Mouse (Mus musculus) heart, adult 2 months (tissue): Measurements from ENCODE around the gene Ubxn1. TPM values are rescaled to one million over a fixed set of nuclear protein-coding genes. Genes with fewer than 3 reads are reported as not detected.

Experiments used
- DNase-seq, 2 experiments: peaks; one replicate each; pipeline ENCODE4 v3.0.0; 2021
- H3K27ac ChIP-seq: fragments of 200-600 bp; 2 replicates; pipeline ENCODE4 v1.8.1; 2022
- H3K27me3 ChIP-seq: fragments of 200-500 bp; 2 replicates; pipeline ENCODE4 v1.6.1; 2012; ENCODE audit warnings: mild to moderate bottlenecking, low read length, inconsistent platforms, mixed read lengths; ENCODE audit not compliant: control insufficient read depth, insufficient read depth
- H3K36me3 ChIP-seq: fragments of 200-500 bp; 2 replicates; pipeline ENCODE4 v1.6.1; 2012; ENCODE audit warnings: low read length, inconsistent platforms; ENCODE audit not compliant: control insufficient read depth, insufficient read depth
- H3K4me1 ChIP-seq: fragments of 200-500 bp; 2 replicates; pipeline ENCODE4 v1.6.1; 2011; ENCODE audit warnings: low read length; ENCODE audit not compliant: control insufficient read depth, insufficient read depth
- H3K4me3 ChIP-seq: fragments of 200-600 bp; 2 replicates; pipeline ENCODE4 v1.8.1; 2022
- H3K79me2 ChIP-seq: fragments of 200-500 bp; replicated peaks from 2 replicates; pipeline ENCODE4 v1.6.1; 2012; ENCODE audit warnings: mild to moderate bottlenecking, inconsistent platforms, low read length, moderate library complexity, mixed read lengths; ENCODE audit not compliant: control insufficient read depth, insufficient read depth
- H3K9ac ChIP-seq: fragments of 200-500 bp; 2 replicates; pipeline ENCODE4 v1.6.1; 2012; ENCODE audit warnings: low read depth, mild to moderate bottlenecking, control low read depth, inconsistent platforms, low read length, mixed read lengths
- CTCF ChIP-seq: fragments of 200-600 bp; IDR thresholded peaks from 2 replicates; pipeline ENCODE4 v1.8.1; 2022; ENCODE audit warnings: antibody characterized with exemption, mild to moderate bottlenecking, moderate library complexity
- EP300 ChIP-seq: fragments of 200-500 bp; IDR thresholded peaks from 2 replicates; pipeline ENCODE4 v1.6.1; 2011; ENCODE audit warnings: low read depth, low read length, control low read depth; ENCODE audit not compliant: insufficient read depth
- POLR2A ChIP-seq: fragments of 200-500 bp; IDR thresholded peaks from 2 replicates; pipeline ENCODE4 v1.6.1; 2011; ENCODE audit warnings: mild to moderate bottlenecking, low read depth, low read length, control low read depth; ENCODE audit not compliant: insufficient read depth
- WGBS: fragments of 180-500 bp; shearing (Covaris S2); methylation state at CpG from one replicate; pipeline ENCODE4 v1.1.7; 2018; 5-methylcytosine and 5-hydroxymethylcytosine counted together
- intact Hi-C: fragments of 180-260 bp; cut with DNase I; formaldehyde crosslinking; loops from one replicate; pipeline ENCODE4 v1.15.1; 2025
- polyA plus RNA-seq: library from polyadenylated mRNA; depleted of rRNA; stranded (reverse); fragments of >200 nt; gene quantifications from 2 replicates; pipeline ENCODE4 v1.2.3, GENCODE M21; 2012
- total RNA-seq, 2 experiments: library from RNA; stranded (reverse); gene quantifications; 2 replicates each; pipeline ENCODE4 v1.2.3; 2021

Gene Ubxn1
- total and polyA plus RNA-seq, 3 experiments = 60.7 to 135 (median 108) TPM

GRCm38 (mm10) chr19:8880311-8881033, 9.2 kb downstream of the Ubxn1 start, which contains the start of gene Uqcc3:
Uqcc3 (minus strand) TSS chr19:8880923.
- Histone ChIP-seq H3K9ac (peak within 1 kb of the TSS; percentile 90), H3K36me3 (peaks cover 6% of the 10 kb centered on the region), H3K27me3 (no peaks in the 10 kb centered on the region), H3K27ac (peak within 1 kb of the TSS; percentile 85), H3K4me3 (peak within 1 kb of the TSS; percentile 78), H3K79me2 (no peaks in the 10 kb centered on the region), H3K4me1 (peaks cover 4% of the 10 kb centered on the region)
- intact Hi-C loops = loop anchor here (1.0 kb wide), 1 partner anchor 9 kb away; the partner anchor contains the start of gene Ubxn1
- TF ChIP-seq EP300 (peak; percentile 74; the same call in 1 of the 2 replicates), POLR2A (peak; percentile 92), CTCF (no peak)
- peak; percentile 90 to 91 for DNase-seq
- WGBS = under 1% methylated on average over 42 of the region's 42 CpGs

- intact Hi-C loops = no loop called here
- Histone ChIP-seq H3K27me3 (no peaks in the 10 kb centered on the region), H3K79me2 (no peaks in the 10 kb centered on the region), H3K4me3 (peak overlapping the region; percentile 78), H3K27ac (peak overlapping the region; percentile 85), H3K36me3 (peaks cover 6% of the 10 kb centered on the region), H3K4me1 (peaks cover 4% of the 10 kb centered on the region), H3K9ac (no peak overlapping the region)
- DNase-seq = no peak
- TF ChIP-seq CTCF = no peak
- TF ChIP-seq POLR2A = no peak
- TF ChIP-seq EP300 = no peak
- 3% methylated on average over 3 of the region's 3 CpGs for WGBS
Measured at GRCm38 (mm10) chr19:8881034-8881392, 9.7 kb downstream of the Ubxn1 start.

- no peak within 1 kb of the TSS for H3K27ac ChIP-seq
- TF ChIP-seq EP300 (no peak), POLR2A (no peak), CTCF (no peak)
- 57% methylated on average over 3 of the region's 3 CpGs for WGBS
- H3K4me3 ChIP-seq = no peak within 1 kb of the TSS
- intact Hi-C loops = no loop called here
- H3K9ac ChIP-seq = no peak within 1 kb of the TSS
- peaks cover 7% of the 10 kb centered on the region for H3K4me1 ChIP-seq
- H3K27me3 ChIP-seq = no peaks in the 10 kb centered on the region
- H3K36me3 ChIP-seq = peaks cover 6% of the 10 kb centered on the region
- H3K79me2 ChIP-seq = no peaks in the 10 kb centered on the region; the same call in 1 of the 2 replicates
- no peak for DNase-seq
Measured at GRCm38 (mm10) chr19:8883616-8884015, 12.3 kb downstream of the Ubxn1 start, which contains the start of the genes Lbhd1 and Gm49403. Lbhd1 (plus strand) TSS chr19:8883732. Gm49403 (plus strand) TSS chr19:8883930.

GRCm38 (mm10) chr19:8886916-8887584, 15.8 kb downstream of the Ubxn1 start:
- no peaks in the 10 kb centered on the region; the same call in 1 of the 2 replicates for H3K36me3 ChIP-seq
- H3K27me3 ChIP-seq = no peaks in the 10 kb centered on the region
- 29% methylated on average over 1 of the region's 1 CpGs for WGBS
- H3K4me1 ChIP-seq = peaks cover 3% of the 10 kb centered on the region; the same call in 1 of the 2 replicates
- no peak for DNase-seq
- H3K27ac ChIP-seq = no peak overlapping the region
- intact Hi-C loops = no loop called here
- no peak for TF ChIP-seq POLR2A
- no peak for TF ChIP-seq EP300
- no peak for TF ChIP-seq CTCF
- H3K79me2 ChIP-seq = no peaks in the 10 kb centered on the region; the same call in 1 of the 2 replicates
- no peak overlapping the region for H3K4me3 ChIP-seq
- H3K9ac ChIP-seq = no peak overlapping the region

- 25% methylated on average over 19 of the region's 19 CpGs for WGBS
- Histone ChIP-seq H3K27ac (peak overlapping the region; percentile 85), H3K36me3 (no peaks in the 10 kb centered on the region; the same call in 1 of the 2 replicates), H3K79me2 (no peaks in the 10 kb centered on the region; the same call in 1 of the 2 replicates), H3K4me3 (peak overlapping the region; percentile 73), H3K27me3 (no peaks in the 10 kb centered on the region), H3K4me1 (peaks cover 3% of the 10 kb centered on the region; the same call in 1 of the 2 replicates), H3K9ac (peak overlapping the region; percentile 79)
- DNase-seq = no peak
- TF ChIP-seq EP300 (no peak), POLR2A (no peak), CTCF (no peak)
- intact Hi-C loops = loop anchor here (2.0 kb wide), 1 partner anchor 17 kb away; the partner anchor contains the start of gene Ubxn1
Measured at GRCm38 (mm10) chr19:8887585-8888463, 16.5 kb downstream of the Ubxn1 start.
